Mouse (Mus musculus) heart, adult 11 months (tissue): ENCODE measurements around the gene Uchl4.

Experiments used
- DNase-seq: peaks from one replicate; pipeline ENCODE4 v3.0.0; 2022

Uchl4 gene

GRCm38 (mm10) chr9:64277706-64278105 lies 42.7 kb downstream of the Uchl4 start:
- DNase-seq = peak; percentile 90

DNA sequence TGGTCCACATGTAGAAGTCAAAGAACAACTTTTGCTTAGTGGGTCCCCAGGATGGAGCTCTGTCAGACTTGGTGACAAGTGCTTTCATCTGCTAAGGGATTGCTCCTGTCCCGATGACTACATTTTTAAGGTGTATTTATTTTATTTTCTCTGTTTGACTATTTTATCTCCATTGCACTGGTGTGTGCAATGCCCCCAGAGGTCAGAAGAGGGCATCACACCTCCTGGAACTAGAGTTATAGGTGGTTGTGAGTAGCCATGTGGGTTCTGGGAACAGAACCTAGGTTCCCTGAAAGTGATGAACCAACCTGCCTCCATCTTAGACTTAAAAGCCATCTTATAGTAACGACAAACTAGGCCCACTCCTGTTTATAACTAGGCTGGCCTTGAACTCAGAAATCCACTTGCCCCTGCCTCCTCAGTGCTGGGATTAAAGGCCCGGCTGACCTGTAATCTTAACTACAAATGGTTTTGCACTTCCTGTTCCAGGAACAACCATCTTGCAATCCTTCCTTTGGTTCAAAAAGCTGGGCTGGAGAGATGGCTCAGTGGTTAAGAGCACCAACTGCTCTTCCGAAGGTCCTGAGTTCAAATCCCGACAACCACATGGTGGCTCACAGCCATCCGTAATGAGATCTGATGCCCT lies 43.8 kb downstream of the Uchl4 start:
- DNase-seq = no peak

GRCm38 (mm10) chr9:64281105-64281780 lies 46.2 kb downstream of the Uchl4 start, which contains the start of gene Tipin:
Gene Tipin, plus strand, starts transcription at chr9:64281581.
- peak; percentile 99 for DNase-seq

DNA sequence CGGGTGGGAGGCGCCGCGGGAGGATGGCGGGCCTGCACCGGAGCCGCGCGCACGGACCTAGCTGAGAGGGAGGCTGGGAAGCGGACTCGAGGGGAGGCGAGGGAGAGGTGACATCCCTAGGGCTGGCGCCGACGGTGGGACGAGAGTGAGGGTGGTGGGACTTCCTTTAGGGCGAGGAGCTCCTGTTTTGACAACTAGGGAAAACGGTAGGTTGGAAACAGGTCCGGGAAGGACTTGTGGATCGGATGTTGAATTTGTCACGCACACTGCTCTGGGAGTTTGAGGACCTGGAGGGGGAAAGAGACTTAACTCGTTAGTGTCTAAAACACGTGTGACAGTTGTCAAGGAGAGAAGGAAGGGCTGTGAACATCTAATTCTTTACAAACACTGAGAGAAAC lies 46.8 kb downstream of the Uchl4 start:
- no peak for DNase-seq

- DNase-seq = no peak
These were observed 47.5 kb downstream of the Uchl4 start for GRCm38 (mm10) chr9:64282404-64282987.
